Comparison of ENCODE assay signal across 12 mouse cellular contexts in the genomic region with DNA sequence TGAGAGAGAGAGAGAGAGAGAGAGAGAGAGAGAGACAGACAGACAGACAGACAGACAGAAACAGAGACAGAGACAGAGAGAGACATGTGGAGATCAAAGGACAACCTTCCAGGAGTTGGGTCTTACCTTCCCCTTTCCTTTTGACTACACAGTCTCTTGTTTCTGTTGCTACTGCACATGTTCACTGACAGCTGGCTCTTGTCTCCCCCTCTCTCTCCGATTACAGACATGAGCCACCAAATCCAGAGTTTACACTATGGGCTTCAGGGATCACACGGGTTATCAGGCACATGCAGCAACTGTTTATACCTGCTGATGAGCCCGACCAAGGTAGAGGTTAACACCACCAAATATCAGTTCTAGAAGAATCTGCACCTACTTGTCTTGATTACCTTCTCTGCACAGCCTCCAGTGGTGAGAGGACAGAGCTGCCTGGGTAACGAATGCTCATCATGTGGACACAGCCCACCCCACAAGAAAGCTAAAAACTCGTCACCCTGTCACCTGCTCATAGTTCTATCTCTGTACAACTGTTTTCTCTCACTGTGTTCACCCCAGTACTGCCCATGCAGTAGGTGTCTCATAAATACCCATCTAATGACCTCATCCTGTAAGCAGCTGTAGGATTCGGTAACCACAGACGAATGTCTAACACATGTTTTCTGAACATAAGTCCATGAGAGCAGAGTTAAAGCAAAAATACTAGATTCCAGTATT. TPM values are rescaled to one million over a fixed set of nuclear protein-coding genes. Genes with fewer than 3 reads are reported as not detected.
DNase-seq lines count a peak whose midpoint lies in the region; ATAC-seq and TF ChIP-seq lines count a peak whose summit lies in the region.
"Had no signal": no experiment of that assay in that cellular context is flagged by ENCODE, and none has a peak within 500 bp of the region (broad histone marks: within the 10 kb centered on the region; RNA-seq: fewer than 3 reads in every experiment).

No protein-coding gene starts in this region.

- no peak overlapping the region for H3K4me2 ChIP-seq in intestine, embryonic 15.5 days (replicated peaks)
- no peak overlapping the region for H3K4me2 ChIP-seq in intestine, postnatal 0 days (replicated peaks; ENCODE audit: low read depth)
- H3K4me2 ChIP-seq: hindbrain, embryonic 14.5 days had no signal

- H3K4me3 ChIP-seq in intestine, embryonic 15.5 days (replicated peaks): no peak overlapping the region
- H3K4me3 ChIP-seq in intestine, postnatal 0 days (ENCODE audit: low read depth, low read length): no peak overlapping the region
- H3K4me3 ChIP-seq in layer of hippocampus, adult 2 months: no peak overlapping the region

- H3K27me3 ChIP-seq in intestine, embryonic 15.5 days (replicated peaks): no peaks in the 10 kb centered on the region
- H3K27me3 ChIP-seq in intestine, postnatal 0 days (replicated peaks; ENCODE audit: control insufficient read depth, insufficient read depth, low read length): no peaks in the 10 kb centered on the region
- H3K27me3 ChIP-seq in Patski: no peaks in the 10 kb centered on the region

- H3K9me3 ChIP-seq in intestine, embryonic 15.5 days: no peaks in the 10 kb centered on the region
- H3K9me3 ChIP-seq in intestine, postnatal 0 days (ENCODE audit: control insufficient read depth): no peaks in the 10 kb centered on the region

- TF ChIP-seq CTCF in intestine, postnatal 0 days (IDR thresholded peaks at IDR 0.05; ENCODE audit: low read depth): no peak
- no peak for TF ChIP-seq CTCF in Patski (IDR thresholded peaks at IDR 0.05)
- no peak for TF ChIP-seq CTCF in layer of hippocampus, adult 2 months (conservative IDR thresholded peaks at IDR 0.05)

- H3K36me3 ChIP-seq in intestine, embryonic 15.5 days: no peaks in the 10 kb centered on the region
- H3K36me3 ChIP-seq in intestine, postnatal 0 days (ENCODE audit: control insufficient read depth, insufficient read depth): peaks cover 9% of the 10 kb centered on the region; the same call in 1 of the 2 replicates

- 35% methylated on average over 7 of the region's 7 CpGs for WGBS in intestine, embryonic 15.5 days
- WGBS in intestine, postnatal 0 days: 47% methylated on average over 7 of the region's 7 CpGs

- no peak overlapping the region for H3K9ac ChIP-seq in intestine, embryonic 15.5 days
- no peak overlapping the region for H3K9ac ChIP-seq in intestine, postnatal 0 days (ENCODE audit: low read depth, low read length)
- H3K9ac ChIP-seq: hindbrain, embryonic 14.5 days had no signal

- in situ Hi-C loops in Patski (cut with MboI; ENCODE audit: low pct_unique_long_range_greater_than_20kb): no loop called here

- H3K4me1 ChIP-seq in intestine, embryonic 15.5 days (replicated peaks): 0 out of 2 replicates have a peak, but pooled peaks cover 3% of the 10 kb centered on the region
- H3K4me1 ChIP-seq in intestine, postnatal 0 days (replicated peaks; ENCODE audit: control insufficient read depth, insufficient read depth, low read length): no peaks in the 10 kb centered on the region

- DNase-seq in A20 (ENCODE audit: low read depth, low spot score): peak; percentile 90
- peak; percentile 63 for DNase-seq in Patski (ENCODE audit: low read depth, low spot score)
- DNase-seq in mesoderm, embryonic 11.5 days (ENCODE audit: low read depth, low spot score): peak; percentile 23
- no peak for DNase-seq in layer of hippocampus, adult 2 months (ENCODE audit: low spot score in 2 of 2)
- DNase-seq in gastrocnemius, adult 8-10 months (ENCODE audit: low spot score in 2 of 2): no peak
- DNase-seq: adrenal gland, adult 2 months; cerebellum, adult 11 months; liver had no signal

- ATAC-seq in intestine, embryonic 15.5 days: peak; percentile 68
- no peak for ATAC-seq in intestine, postnatal 0 days
- peak; percentile 97 for ATAC-seq in Patski

- POLR2A ChIA-PET in Patski (lab: Charles Lee): interaction anchor here (1.2 kb wide), 1 partner anchor 11 kb away, joined by 3 read pairs; no protein-coding TSS in a partner anchor

- no peak overlapping the region for H3K27ac ChIP-seq in intestine, embryonic 15.5 days
- no peak overlapping the region for H3K27ac ChIP-seq in intestine, postnatal 0 days (ENCODE audit: low read depth, low read length)
- H3K27ac ChIP-seq in layer of hippocampus, adult 2 months: no peak overlapping the region
- H3K27ac ChIP-seq: hindbrain, embryonic 14.5 days; macrophage had no signal

- CTCF ChIA-PET in Patski (lab: Charles Lee): interaction anchor here (0.9 to 1.5 kb wide), 3 partner anchors 15 to 101 kb away, joined by 3 read pairs; no protein-coding TSS in a partner anchor

RNA-seq across cellular contexts. Expression of a gene that starts 38.3 kb away (rescaled TPM):
- 6.4 and 6.9 TPM in 2 replicates for polyA plus RNA-seq in intestine, embryonic 15.5 days (2015; fragmentation: Nextera tagmentation; extraction: Ambion mirVana)
- 4.2 and 4.3 TPM in 2 replicates for polyA plus RNA-seq in intestine, postnatal 0 days (2015; fragmentation: Nextera tagmentation; extraction: Ambion mirVana)
- 12.4 TPM for polyA plus RNA-seq in Patski (2021)
- 1 to 10 TPM in 1 of 2 experiments, under 1 TPM in 1; 1.00 to 1.1 TPM for total RNA-seq in layer of hippocampus, adult 2 months (2021)
- 1 to 10 TPM; 1.7 to 2.3 (median 1.8) TPM for total RNA-seq in gastrocnemius, adult 8-10 months (2022)

Comparison
In these comparisons a context has a peak if more than half of its experiments do, and no peak if none do; other contexts are left out.
1. DNase-seq: peak in A20 (single experiment), Patski (single experiment) and mesoderm, embryonic 11.5 days (single experiment); none in layer of hippocampus, adult 2 months (0 of 2) and gastrocnemius, adult 8-10 months (0 of 2).